Mouse (Mus musculus) thymus, adult 2 months (tissue): ENCODE data around the gene Gm10073. TPM values are rescaled to one million over a fixed set of nuclear protein-coding genes. Genes with fewer than 3 reads are reported as not detected.
"Not testable (repeated sequence)": the region's sequence is repeated elsewhere in the genome, so short reads cannot be mapped to it uniquely, and the experiment has no call there.

ENCODE experiments used
- DNase-seq: peaks from one replicate; pipeline ENCODE4 v3.0.0; 2021
- H3K27ac ChIP-seq: fragments of 200-500 bp; 2 replicates; pipeline ENCODE4 v1.5.1; 2012; ENCODE audit warnings: low read length, control low read depth; ENCODE audit not compliant: control insufficient read depth, insufficient read depth
- H3K27me3 ChIP-seq: fragments of 200-500 bp; 2 replicates; pipeline ENCODE4 v1.6.1; 2012; ENCODE audit warnings: mild to moderate bottlenecking, low read length, moderate library complexity, mixed read lengths; ENCODE audit not compliant: control insufficient read depth, insufficient read depth
- H3K36me3 ChIP-seq: fragments of 200-500 bp; 2 replicates; pipeline ENCODE4 v1.6.1; 2012; ENCODE audit warnings: mild to moderate bottlenecking, low read length, moderate library complexity; ENCODE audit not compliant: control insufficient read depth, insufficient read depth
- H3K4me1 ChIP-seq: fragments of 200-500 bp; replicated peaks from 2 replicates; pipeline ENCODE4 v1.6.1; 2012; ENCODE audit warnings: low read length; ENCODE audit not compliant: control insufficient read depth, insufficient read depth
- H3K4me3 ChIP-seq: fragments of 200-500 bp; 2 replicates; pipeline ENCODE4 v1.5.1; 2012; ENCODE audit warnings: mild to moderate bottlenecking, low read length, control low read depth, moderate library complexity; ENCODE audit not compliant: control insufficient read depth, insufficient read depth
- CTCF ChIP-seq: fragments of 200-500 bp; IDR thresholded peaks from 2 replicates; pipeline ENCODE4 v1.5.1; 2012; ENCODE audit warnings: mild to moderate bottlenecking, control low read depth, low read length, moderate library complexity, borderline replicate concordance; ENCODE audit not compliant: control insufficient read depth, poor library complexity, insufficient read depth; ENCODE audit errors: extremely low read depth
- POLR2A ChIP-seq: fragments of 200-500 bp; IDR thresholded peaks from 2 replicates; pipeline ENCODE4 v1.6.1; 2012; ENCODE audit warnings: mild to moderate bottlenecking, low read length, control low read depth, moderate library complexity; ENCODE audit not compliant: control insufficient read depth, poor library complexity, insufficient read depth; ENCODE audit errors: extremely low read depth
- WGBS: fragments of 180-500 bp; shearing (Covaris S2); methylation state at CpG from one replicate; pipeline ENCODE4 v1.1.7; 2018; 5-methylcytosine and 5-hydroxymethylcytosine counted together
- polyA plus RNA-seq: library from polyadenylated mRNA; depleted of rRNA; stranded (reverse); fragments of >200 nt; gene quantifications from 2 replicates; pipeline ENCODE4 v1.2.3, GENCODE M21; 2012

The Gm10073 gene
- polyA plus RNA-seq, 1 experiment, result 76.2 TPM

GRCm38 (mm10) chr8:106608425-106608824, 35.2 kb upstream of the Gm10073 start:
- Histone ChIP-seq H3K4me1 (peaks cover 18% of the 10 kb centered on the region), H3K4me3 (no peak overlapping the region), H3K27me3 (peaks cover 5% of the 10 kb centered on the region; the same call in 1 of the 2 replicates), H3K27ac (no peak overlapping the region), H3K36me3 (no peaks in the 10 kb centered on the region)
- 83% methylated on average over 3 of the region's 3 CpGs for WGBS
- no peak for DNase-seq
- TF ChIP-seq POLR2A, result no peak
- TF ChIP-seq CTCF, result no peak

- WGBS, result 84% methylated on average over 4 of the region's 4 CpGs
- not testable (repeated sequence) for H3K27ac ChIP-seq, DNase-seq, H3K27me3 ChIP-seq, H3K4me3 ChIP-seq, H3K36me3 ChIP-seq
- H3K4me1 ChIP-seq, result peaks cover 24% of the 10 kb centered on the region
Observed at GRCm38 (mm10) chr8:106607783-106608182, 34.5 kb upstream of the Gm10073 start.

GRCm38 (mm10) chr8:106606601-106607145, 33.4 kb upstream of the Gm10073 start:
- H3K36me3 ChIP-seq, result no peaks in the 10 kb centered on the region
- H3K27ac ChIP-seq, result no peak overlapping the region
- no peak for TF ChIP-seq CTCF
- TF ChIP-seq POLR2A, result no peak
- DNase-seq, result no peak
- H3K27me3 ChIP-seq, result peaks cover 5% of the 10 kb centered on the region; the same call in 1 of the 2 replicates
- H3K4me1 ChIP-seq, result peaks cover 25% of the 10 kb centered on the region
- no peak overlapping the region for H3K4me3 ChIP-seq
- WGBS, result 36% methylated on average over 15 of the region's 15 CpGs

GRCm38 (mm10) chr8:106606121-106606520, 32.9 kb upstream of the Gm10073 start:
- H3K27me3 ChIP-seq, result peaks cover 5% of the 10 kb centered on the region; the same call in 1 of the 2 replicates
- H3K4me1 ChIP-seq, result peaks cover 25% of the 10 kb centered on the region
- no peak overlapping the region for H3K4me3 ChIP-seq
- no peaks in the 10 kb centered on the region for H3K36me3 ChIP-seq
- TF ChIP-seq CTCF, result no peak
- no peak for TF ChIP-seq POLR2A
- 3% methylated on average over 4 of the region's 4 CpGs for WGBS
- DNase-seq, result no peak
- no peak overlapping the region for H3K27ac ChIP-seq

- Histone ChIP-seq H3K4me1 (peaks cover 25% of the 10 kb centered on the region), H3K4me3 (no peak overlapping the region), H3K36me3 (no peaks in the 10 kb centered on the region), H3K27ac (no peak overlapping the region), H3K27me3 (peaks cover 5% of the 10 kb centered on the region; the same call in 1 of the 2 replicates)
- DNase-seq, result no peak
- 85% methylated on average over 7 of the region's 7 CpGs for WGBS
- TF ChIP-seq CTCF (no peak), POLR2A (no peak)
Observed at GRCm38 (mm10) chr8:106605657-106606056, 32.4 kb upstream of the Gm10073 start.

- H3K4me3 ChIP-seq, result peak overlapping the region; percentile 38
- TF ChIP-seq CTCF (no peak), POLR2A (no peak)
- DNase-seq, result no peak
- 5% methylated on average over 19 of the region's 19 CpGs for WGBS
- peaks cover 5% of the 10 kb centered on the region; the same call in 1 of the 2 replicates for H3K27me3 ChIP-seq
- H3K27ac ChIP-seq, result no peak overlapping the region
- no peaks in the 10 kb centered on the region for H3K36me3 ChIP-seq
- H3K4me1 ChIP-seq, result peaks cover 25% of the 10 kb centered on the region
Observed at GRCm38 (mm10) chr8:106603933-106604332, 30.7 kb upstream of the Gm10073 start.

GRCm38 (mm10) chr8:106603131-106603819, 30.0 kb upstream of the Gm10073 start, which contains the start of gene Cdh1:
Cdh1 (plus strand) TSS chr8:106603351.
- 1% methylated on average over 53 of the region's 53 CpGs for WGBS
- H3K36me3 ChIP-seq, result no peaks in the 10 kb centered on the region
- peaks cover 25% of the 10 kb centered on the region for H3K4me1 ChIP-seq
- TF ChIP-seq CTCF (peak; percentile 20; the same call in 1 of the 2 replicates), POLR2A (no peak)
- no peak within 1 kb of the TSS for H3K27ac ChIP-seq
- DNase-seq, result peak; percentile 64
- H3K27me3 ChIP-seq, result peaks cover 5% of the 10 kb centered on the region; the same call in 1 of the 2 replicates
- H3K4me3 ChIP-seq, result peak within 1 kb of the TSS; percentile 38
